Mouse (Mus musculus) cerebellum, adult 2 months (tissue): ENCODE measurements around the gene Tstd2.

Source experiments
- CTCF ChIP-seq: fragments of 200-500 bp; IDR thresholded peaks from 2 replicates; pipeline ENCODE4 v1.5.1; 2011; ENCODE audit warnings: low read depth, mild to moderate bottlenecking, control low read depth, low read length, moderate library complexity, borderline replicate concordance; ENCODE audit not compliant: insufficient read depth
- POLR2A ChIP-seq: fragments of 200-500 bp; IDR thresholded peaks from 2 replicates; pipeline ENCODE4 v1.6.1; 2011; ENCODE audit warnings: low read length, control low read depth, borderline replicate concordance; ENCODE audit not compliant: insufficient read depth

DNA sequence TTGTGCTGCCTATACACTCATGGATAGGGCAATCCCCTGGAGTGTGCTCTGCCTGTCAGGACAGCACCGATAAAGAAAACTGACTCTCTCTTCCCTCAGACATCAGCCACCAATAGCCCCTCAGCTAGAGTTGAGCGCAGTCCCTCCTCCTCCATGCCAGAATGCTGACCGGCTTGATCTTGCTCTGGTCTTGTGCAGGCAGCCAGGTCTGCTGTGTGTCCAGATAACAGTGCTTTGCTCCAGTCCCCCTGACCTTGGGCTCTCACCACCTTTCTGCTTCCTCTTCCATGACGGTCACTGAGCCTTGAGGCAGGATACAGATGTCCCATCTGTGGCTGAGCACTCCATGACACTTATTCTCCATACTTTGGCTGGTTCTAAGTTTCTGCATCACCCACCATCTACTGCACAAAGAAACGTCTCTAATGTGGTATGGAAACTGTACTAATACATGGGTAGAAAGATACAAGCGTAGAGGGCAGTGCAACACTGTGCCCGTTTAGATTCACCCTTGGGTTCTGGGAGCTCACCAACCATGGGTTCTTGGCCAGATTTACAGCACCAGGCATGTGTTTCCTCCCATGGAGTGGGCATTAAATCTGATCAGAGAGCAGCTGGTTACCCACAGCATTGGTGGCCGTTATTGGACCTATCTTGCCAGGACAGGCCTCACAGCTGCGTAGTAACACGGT is 36.3 kb downstream of the Tstd2 start:
- no peak for TF ChIP-seq CTCF
- no peak for TF ChIP-seq POLR2A
